Mouse (Mus musculus): ENCODE data around the gene Gls.

- TF ChIP-seq ZNF384 (IDR thresholded peaks at IDR 0.05; ENCODE audit: low read depth, low read length) (no peak), HCFC1 (IDR thresholded peaks at IDR 0.05; ENCODE audit: borderline replicate concordance, insufficient read depth, low read length) (no peak)
Observed at GRCm38 (mm10) chr1:52156351-52156750, 76.7 kb downstream of the Gls start.
